Mouse (Mus musculus): ENCODE measurements around the gene Ephb1. TPM values are rescaled to one million over a fixed set of nuclear protein-coding genes. Genes with fewer than 3 reads are reported as not detected.

Ephb1 gene
- polyA plus RNA-seq, 1 experiment from 2014 or later, result 1.6 TPM

- H3K36me3 ChIP-seq (ENCODE audit: control insufficient read depth, insufficient read depth, low read length), result no peaks in the 10 kb centered on the region
- no peak overlapping the region for H3K4me3 ChIP-seq (ENCODE audit: low read depth, low read length)
- no peaks in the 10 kb centered on the region for H3K9me3 ChIP-seq (ENCODE audit: control insufficient read depth, low read length)
- no peak overlapping the region for H3K4me2 ChIP-seq (ENCODE audit: low read depth, severe bottlenecking)
- H3K27me3 ChIP-seq (ENCODE audit: control insufficient read depth, insufficient read depth, low read length), result peaks cover 37% of the 10 kb centered on the region
- no peak overlapping the region for H3K27ac ChIP-seq (replicated peaks; ENCODE audit: low read depth, low read length)
- H3K4me1 ChIP-seq (ENCODE audit: control insufficient read depth, insufficient read depth, low read length), result peaks cover 8% of the 10 kb centered on the region
- no peak overlapping the region for H3K9ac ChIP-seq (ENCODE audit: low read length)
- 72% methylated on average over 10 of the region's 10 CpGs for WGBS
- DNase-seq (ENCODE audit: low spot score), result no peak
- ATAC-seq (ENCODE audit: insufficient number of reproducible peaks, low FRiP score, low TSS enrichment, low read depth), result no peak
These were observed 2.0 kb upstream of the Ephb1 start for GRCm38 (mm10) chr9:102356516-102356915.

DNA sequence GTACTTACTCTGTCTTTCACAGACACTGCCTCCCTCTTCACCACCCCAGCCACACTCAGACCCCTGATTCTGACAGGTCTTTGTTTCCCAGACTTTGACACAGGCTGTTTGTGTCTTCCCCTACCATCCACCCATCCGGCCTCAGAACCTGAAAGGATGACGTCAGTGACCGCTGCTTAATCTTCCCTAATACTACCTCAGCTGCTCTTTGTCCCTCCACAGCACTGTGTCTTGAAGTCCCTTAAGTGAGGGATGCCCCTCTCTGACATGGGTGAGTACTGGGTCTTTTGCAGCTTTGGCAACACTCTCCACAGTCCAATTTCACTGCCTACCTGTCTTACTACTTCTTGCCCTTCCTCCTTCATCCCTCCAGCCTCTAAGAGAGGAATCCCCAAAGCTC lies 1.2 kb upstream of the Ephb1 start:
- H3K4me3 ChIP-seq (ENCODE audit: low read depth, low read length), result no peak overlapping the region
- peaks cover 8% of the 10 kb centered on the region for H3K4me1 ChIP-seq (ENCODE audit: control insufficient read depth, insufficient read depth, low read length)
- no peak overlapping the region for H3K9ac ChIP-seq (ENCODE audit: low read length)
- DNase-seq (ENCODE audit: low spot score) (no peak), ATAC-seq (ENCODE audit: insufficient number of reproducible peaks, low FRiP score, low TSS enrichment, low read depth) (no peak)
- 70% methylated on average over 3 of the region's 3 CpGs for WGBS
- H3K27me3 ChIP-seq (ENCODE audit: control insufficient read depth, insufficient read depth, low read length), result peaks cover 44% of the 10 kb centered on the region
- H3K9me3 ChIP-seq (ENCODE audit: control insufficient read depth, low read length), result no peaks in the 10 kb centered on the region
- H3K4me2 ChIP-seq (ENCODE audit: low read depth, severe bottlenecking), result no peak overlapping the region
- no peaks in the 10 kb centered on the region for H3K36me3 ChIP-seq (ENCODE audit: control insufficient read depth, insufficient read depth, low read length)
- no peak overlapping the region for H3K27ac ChIP-seq (replicated peaks; ENCODE audit: low read depth, low read length)

GRCm38 (mm10) chr9:102353636-102354491 lies 629 bp downstream of the Ephb1 start:
- H3K4me3 ChIP-seq (ENCODE audit: low read depth, low read length), result peak overlapping the region; percentile 56
- no peaks in the 10 kb centered on the region for H3K36me3 ChIP-seq (ENCODE audit: control insufficient read depth, insufficient read depth, low read length)
- WGBS, result under 1% methylated on average over 62 of the region's 70 CpGs
- H3K27ac ChIP-seq (replicated peaks; ENCODE audit: low read depth, low read length), result no peak overlapping the region
- H3K9me3 ChIP-seq (ENCODE audit: control insufficient read depth, low read length), result no peaks in the 10 kb centered on the region
- H3K4me2 ChIP-seq (ENCODE audit: low read depth, severe bottlenecking), result peak overlapping the region; percentile 100
- ATAC-seq (ENCODE audit: insufficient number of reproducible peaks, low FRiP score, low TSS enrichment, low read depth) (no peak; the same call in 1 of the 2 replicates), DNase-seq (ENCODE audit: low spot score) (peak; percentile 60)
- H3K27me3 ChIP-seq (ENCODE audit: control insufficient read depth, insufficient read depth, low read length), result peaks cover 58% of the 10 kb centered on the region
- peaks cover 8% of the 10 kb centered on the region for H3K4me1 ChIP-seq (ENCODE audit: control insufficient read depth, insufficient read depth, low read length)
- H3K9ac ChIP-seq (ENCODE audit: low read length), result peak overlapping the region; percentile 67

DNA sequence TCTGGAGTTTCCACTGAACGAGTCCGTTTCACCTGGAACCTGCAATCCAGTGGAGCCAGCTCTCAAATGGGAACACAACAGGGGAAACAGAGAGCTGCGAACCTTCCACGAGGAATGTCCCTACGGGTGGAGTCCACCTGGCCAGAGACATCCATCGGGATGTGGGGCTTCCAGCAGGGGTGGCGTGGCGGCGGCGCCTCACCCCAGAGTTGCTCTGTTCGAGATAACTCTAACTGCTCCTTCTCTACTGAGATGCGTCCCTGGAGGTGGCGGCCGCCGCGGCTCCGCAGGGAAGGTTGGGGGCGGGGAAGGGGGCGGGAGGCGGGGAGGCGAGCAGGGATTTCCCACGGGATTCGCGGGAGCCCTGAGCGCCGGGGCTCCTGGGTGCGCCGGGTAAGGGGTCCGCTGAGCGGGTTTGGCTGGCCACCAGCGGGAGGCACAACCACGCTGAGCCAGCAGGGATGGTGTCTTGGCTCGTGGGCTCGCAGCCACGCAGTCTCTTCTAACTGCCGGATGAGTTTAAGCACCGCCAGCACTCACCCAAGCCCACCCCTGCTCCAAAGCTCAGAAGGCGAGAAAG lies 1.3 kb downstream of the Ephb1 start:
- H3K4me3 ChIP-seq (ENCODE audit: low read depth, low read length), result peak overlapping the region; percentile 56
- peaks cover 8% of the 10 kb centered on the region for H3K4me1 ChIP-seq (ENCODE audit: control insufficient read depth, insufficient read depth, low read length)
- peaks cover 65% of the 10 kb centered on the region for H3K27me3 ChIP-seq (ENCODE audit: control insufficient read depth, insufficient read depth, low read length)
- no peak overlapping the region for H3K27ac ChIP-seq (replicated peaks; ENCODE audit: low read depth, low read length)
- no peaks in the 10 kb centered on the region for H3K36me3 ChIP-seq (ENCODE audit: control insufficient read depth, insufficient read depth, low read length)
- no peak overlapping the region for H3K9ac ChIP-seq (ENCODE audit: low read length)
- H3K9me3 ChIP-seq (ENCODE audit: control insufficient read depth, low read length), result no peaks in the 10 kb centered on the region
- no peak for ATAC-seq (ENCODE audit: insufficient number of reproducible peaks, low FRiP score, low TSS enrichment, low read depth)
- under 1% methylated on average over 38 of the region's 38 CpGs for WGBS
- peak overlapping the region; percentile 100 for H3K4me2 ChIP-seq (ENCODE audit: low read depth, severe bottlenecking)
- peak; percentile 44 for DNase-seq (ENCODE audit: low spot score)

DNA sequence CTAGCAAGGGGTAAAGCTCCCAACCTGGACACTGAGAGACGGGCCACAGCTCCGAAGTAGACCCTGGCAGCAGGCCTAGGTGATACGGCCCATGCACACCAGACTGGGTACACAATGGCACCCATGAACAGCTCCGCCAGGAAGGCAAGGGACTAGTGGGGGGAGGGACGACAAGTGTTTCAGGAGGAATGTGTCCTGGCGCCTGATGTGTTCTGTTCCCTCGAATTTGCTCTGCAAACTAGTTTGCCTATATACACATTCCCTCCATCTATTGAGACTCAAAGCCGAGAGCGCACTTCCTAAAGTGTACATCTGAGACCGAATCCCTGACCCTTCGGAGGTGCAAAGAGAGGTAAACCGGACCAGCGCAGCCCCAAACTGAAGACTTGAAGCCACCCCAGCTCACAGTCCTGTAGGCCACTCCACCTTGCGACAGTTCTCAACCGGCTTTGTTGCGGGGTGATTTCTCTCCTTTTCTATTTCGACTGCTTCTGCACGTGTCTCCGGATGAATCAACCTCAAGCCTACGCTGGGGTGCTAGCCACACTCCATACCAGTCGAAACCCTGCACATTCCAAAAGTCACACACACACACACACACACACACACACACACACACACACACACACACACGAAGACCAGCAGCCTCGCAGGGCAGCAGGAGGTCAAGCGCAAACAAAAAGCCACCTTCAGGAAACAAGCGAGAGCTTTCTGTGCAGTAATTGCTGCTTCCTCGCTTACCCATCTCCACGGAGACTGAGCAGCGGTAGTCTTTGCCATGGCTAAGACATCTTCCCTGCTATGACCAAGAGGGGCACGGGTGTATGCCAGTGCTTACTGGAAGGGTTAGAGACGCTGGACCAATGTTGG lies 2.1 kb downstream of the Ephb1 start:
- no peak overlapping the region for H3K27ac ChIP-seq (replicated peaks; ENCODE audit: low read depth, low read length)
- peaks cover 8% of the 10 kb centered on the region for H3K4me1 ChIP-seq (ENCODE audit: control insufficient read depth, insufficient read depth, low read length)
- 0 out of 2 replicates have a peak overlapping the region, but pooled peaks have one; percentile 56 for H3K4me3 ChIP-seq (ENCODE audit: low read depth, low read length)
- DNase-seq (ENCODE audit: low spot score) (peak; percentile 42), ATAC-seq (ENCODE audit: insufficient number of reproducible peaks, low FRiP score, low TSS enrichment, low read depth) (no peak)
- no peaks in the 10 kb centered on the region for H3K9me3 ChIP-seq (ENCODE audit: control insufficient read depth, low read length)
- no peaks in the 10 kb centered on the region for H3K36me3 ChIP-seq (ENCODE audit: control insufficient read depth, insufficient read depth, low read length)
- H3K9ac ChIP-seq (ENCODE audit: low read length), result no peak overlapping the region
- WGBS, result 3% methylated on average over 30 of the region's 30 CpGs
- H3K4me2 ChIP-seq (ENCODE audit: low read depth, severe bottlenecking), result peak overlapping the region; percentile 100
- H3K27me3 ChIP-seq (ENCODE audit: control insufficient read depth, insufficient read depth, low read length), result peaks cover 65% of the 10 kb centered on the region

GRCm38 (mm10) chr9:102351721-102352120 lies 2.8 kb downstream of the Ephb1 start:
- ATAC-seq (ENCODE audit: insufficient number of reproducible peaks, low FRiP score, low TSS enrichment, low read depth) (no peak), DNase-seq (ENCODE audit: low spot score) (no peak)
- no peak overlapping the region for H3K27ac ChIP-seq (replicated peaks; ENCODE audit: low read depth, low read length)
- no peak overlapping the region for H3K4me2 ChIP-seq (ENCODE audit: low read depth, severe bottlenecking)
- H3K36me3 ChIP-seq (ENCODE audit: control insufficient read depth, insufficient read depth, low read length), result no peaks in the 10 kb centered on the region
- no peak overlapping the region for H3K9ac ChIP-seq (ENCODE audit: low read length)
- no peaks in the 10 kb centered on the region for H3K9me3 ChIP-seq (ENCODE audit: control insufficient read depth, low read length)
- peaks cover 8% of the 10 kb centered on the region for H3K4me1 ChIP-seq (ENCODE audit: control insufficient read depth, insufficient read depth, low read length)
- H3K4me3 ChIP-seq (ENCODE audit: low read depth, low read length), result no peak overlapping the region
- 10% methylated on average over 10 of the region's 10 CpGs for WGBS
- H3K27me3 ChIP-seq (ENCODE audit: control insufficient read depth, insufficient read depth, low read length), result peaks cover 65% of the 10 kb centered on the region

DNA sequence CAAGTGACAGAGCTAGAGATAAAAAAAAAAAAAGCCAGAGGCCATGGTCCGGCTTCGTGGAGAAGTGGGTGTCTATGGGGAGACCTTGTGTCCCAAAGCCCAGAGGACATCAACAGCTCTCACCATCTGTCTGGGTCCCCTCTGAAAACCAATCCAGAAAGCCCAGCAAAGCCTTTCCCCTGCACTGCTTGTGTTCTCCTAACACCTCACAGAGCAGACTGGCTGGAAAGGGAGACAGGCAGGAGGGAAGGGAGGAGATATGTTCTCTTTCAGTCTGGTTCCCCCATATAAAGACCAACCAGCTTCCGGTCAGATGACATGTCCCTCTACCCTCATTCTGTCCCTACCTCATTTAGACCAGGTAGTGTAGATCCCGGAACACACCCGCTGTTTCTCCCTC lies 3.3 kb downstream of the Ephb1 start:
- no peak for DNase-seq (ENCODE audit: low spot score)
- Histone ChIP-seq H3K27ac (replicated peaks; ENCODE audit: low read depth, low read length) (no peak overlapping the region), H3K4me2 (ENCODE audit: low read depth, severe bottlenecking) (no peak overlapping the region), H3K4me1 (ENCODE audit: control insufficient read depth, insufficient read depth, low read length) (peaks cover 8% of the 10 kb centered on the region), H3K36me3 (ENCODE audit: control insufficient read depth, insufficient read depth, low read length) (no peaks in the 10 kb centered on the region), H3K9ac (ENCODE audit: low read length) (no peak overlapping the region), H3K4me3 (ENCODE audit: low read depth, low read length) (no peak overlapping the region), H3K9me3 (ENCODE audit: control insufficient read depth, low read length) (no peaks in the 10 kb centered on the region), H3K27me3 (ENCODE audit: control insufficient read depth, insufficient read depth, low read length) (peaks cover 65% of the 10 kb centered on the region)
- no peak for ATAC-seq (ENCODE audit: insufficient number of reproducible peaks, low FRiP score, low TSS enrichment, low read depth)
- 52% methylated on average over 5 of the region's 5 CpGs for WGBS

GRCm38 (mm10) chr9:102350696-102351095 lies 3.8 kb downstream of the Ephb1 start:
- H3K9me3 ChIP-seq (ENCODE audit: control insufficient read depth, low read length), result no peaks in the 10 kb centered on the region
- peaks cover 61% of the 10 kb centered on the region for H3K27me3 ChIP-seq (ENCODE audit: control insufficient read depth, insufficient read depth, low read length)
- DNase-seq (ENCODE audit: low spot score) (no peak), ATAC-seq (ENCODE audit: insufficient number of reproducible peaks, low FRiP score, low TSS enrichment, low read depth) (no peak)
- H3K27ac ChIP-seq (replicated peaks; ENCODE audit: low read depth, low read length), result no peak overlapping the region
- H3K9ac ChIP-seq (ENCODE audit: low read length), result no peak overlapping the region
- H3K4me2 ChIP-seq (ENCODE audit: low read depth, severe bottlenecking), result no peak overlapping the region
- no peak overlapping the region for H3K4me3 ChIP-seq (ENCODE audit: low read depth, low read length)
- no peaks in the 10 kb centered on the region for H3K36me3 ChIP-seq (ENCODE audit: control insufficient read depth, insufficient read depth, low read length)
- 87% methylated on average over 6 of the region's 6 CpGs for WGBS
- peaks cover 8% of the 10 kb centered on the region for H3K4me1 ChIP-seq (ENCODE audit: control insufficient read depth, insufficient read depth, low read length)
